In the genomic region with DNA sequence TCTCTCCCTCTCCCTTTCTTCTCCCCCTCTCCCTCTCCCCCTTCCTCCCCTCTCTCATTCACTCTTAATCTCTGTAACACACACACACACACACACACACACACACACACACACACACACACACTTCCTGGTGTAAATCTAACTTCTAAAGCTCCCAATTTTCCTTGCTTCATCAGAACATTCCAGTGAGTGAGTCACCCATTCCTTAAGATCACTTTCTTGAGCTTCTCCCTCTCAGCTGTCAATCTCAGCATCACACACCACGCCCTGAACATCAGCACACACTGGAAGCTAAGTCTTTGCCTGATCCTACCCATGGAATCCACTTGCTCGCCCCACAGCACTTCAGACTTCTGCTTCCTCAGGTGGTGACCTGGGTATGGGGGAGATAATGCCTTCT, we compare ENCODE assay signal across 18 mouse cellular contexts. TPM values are rescaled to one million over a fixed set of nuclear protein-coding genes. Genes with fewer than 3 reads are reported as not detected.
DNase-seq lines count a peak whose midpoint lies in the region; ATAC-seq and TF ChIP-seq lines count a peak whose summit lies in the region.
"Had no signal": no experiment of that assay in that cellular context is flagged by ENCODE, and none has a peak within 500 bp of the region (broad histone marks: within the 10 kb centered on the region; RNA-seq: fewer than 3 reads in every experiment).

No protein-coding gene starts in this region.

- H3K36me3 ChIP-seq in lung, postnatal 0 days (ENCODE audit: insufficient read depth, low read length), result no peaks in the 10 kb centered on the region
- H3K36me3 ChIP-seq: embryonic facial prominence, embryonic 12.5 days; neural tube, embryonic 12.5 days had no signal

- intact Hi-C loops in gastrocnemius, adult 2 months (cut with DNase I), result no loop called here

- H3K4me2 ChIP-seq in lung, postnatal 0 days (replicated peaks; ENCODE audit: low read depth, low read length), result no peak overlapping the region
- H3K4me2 ChIP-seq: embryonic facial prominence, embryonic 12.5 days; neural tube, embryonic 12.5 days had no signal

- peak overlapping the region; percentile 72 for H3K4me3 ChIP-seq in gastrocnemius, adult 2 months
- no peak overlapping the region for H3K4me3 ChIP-seq in lung, postnatal 0 days (ENCODE audit: low read depth, low read length)
- H3K4me3 ChIP-seq: embryonic facial prominence, embryonic 12.5 days; neural tube, embryonic 12.5 days had no signal

- no peak for TF ChIP-seq CTCF in gastrocnemius, adult 2 months (IDR thresholded peaks at IDR 0.05)
- no peak for TF ChIP-seq CTCF in lung, postnatal 0 days (IDR thresholded peaks at IDR 0.05)

- WGBS in lung, postnatal 0 days, result 69% methylated on average over 2 of the region's 2 CpGs

- H3K9ac ChIP-seq in lung, postnatal 0 days (replicated peaks; ENCODE audit: low read depth), result no peak overlapping the region
- H3K9ac ChIP-seq: embryonic facial prominence, embryonic 12.5 days; neural tube, embryonic 12.5 days had no signal

- TF ChIP-seq EP300 in lung, postnatal 0 days (IDR thresholded peaks at IDR 0.05), result no peak

- no peaks in the 10 kb centered on the region for H3K27me3 ChIP-seq in lung, postnatal 0 days (replicated peaks; ENCODE audit: insufficient read depth, low read length)
- H3K27me3 ChIP-seq: embryonic facial prominence, embryonic 12.5 days; neural tube, embryonic 12.5 days had no signal

- ATAC-seq in lung, postnatal 0 days, result peak; percentile 53
- ATAC-seq: inflammation-experienced regulatory T-cells, adult 6 months had no signal

- H3K9me3 ChIP-seq in lung, postnatal 0 days (ENCODE audit: low read length), result no peaks in the 10 kb centered on the region
- H3K9me3 ChIP-seq: embryonic facial prominence, embryonic 12.5 days; neural tube, embryonic 12.5 days had no signal

- H3K4me1 ChIP-seq in lung, postnatal 0 days (ENCODE audit: insufficient read depth, low read depth, low read length), result peaks cover 3% of the 10 kb centered on the region; the same call in 1 of the 2 replicates

- H3K27ac ChIP-seq in gastrocnemius, adult 2 months, result peak overlapping the region; percentile 87
- H3K27ac ChIP-seq in lung, postnatal 0 days (ENCODE audit: low read length), result no peak overlapping the region; the same call in 1 of the 2 replicates
- H3K27ac ChIP-seq: embryonic facial prominence, embryonic 12.5 days; neural tube, embryonic 12.5 days had no signal

- no peak for DNase-seq in gastrocnemius, adult 2 months
- no peak for DNase-seq in gastrocnemius, postnatal 10 days
- peak; percentile 72 for DNase-seq in lung, postnatal 0 days (ENCODE audit: low spot score)
- DNase-seq in lung, postnatal 14 days, result no peak
- peak; percentile 55 for DNase-seq in R1 (ENCODE audit: low read depth, low spot score)
- peak; percentile 40 for DNase-seq in naive thymus-derived CD4-positive, alpha-beta T cell, adult 2 months (ENCODE audit: low read depth)
- no peak for DNase-seq in layer of hippocampus, adult 9-10 months (ENCODE audit: low spot score)
- DNase-seq in adrenal gland, postnatal 14 days, result no peak
- DNase-seq: adrenal gland, adult 8-10 months; cerebellum, adult 18-20 months; gastrocnemius, postnatal 14 days; kidney, adult 9 months; lung, adult 2 months; right cerebral cortex, postnatal 25 days; thymus, postnatal 4 days had no signal

RNA-seq across cellular contexts. Expression of a gene that starts 58.3 kb away (rescaled TPM):
- total RNA-seq in gastrocnemius, adult 2 months (2021), result 10 to 100 TPM; 20.1 to 28.1 TPM
- 10 to 100 TPM; 60.0 to 71.8 TPM for total RNA-seq in gastrocnemius, postnatal 10 days (2021)
- 88.4 and 107 TPM in 2 replicates for polyA plus RNA-seq in lung, postnatal 0 days (2015; fragmentation: Nextera tagmentation; extraction: Ambion mirVana)
- 95.5 and 99.1 TPM in 2 replicates for total RNA-seq in adrenal gland, postnatal 14 days (2021)

Comparison
In these comparisons a context has a peak if more than half of its experiments do, and no peak if none do; other contexts are left out.
1. DNase-seq: peak in lung, postnatal 0 days (single experiment), R1 (single experiment) and naive thymus-derived CD4-positive, alpha-beta T cell, adult 2 months (single experiment); none in gastrocnemius, adult 2 months (single experiment), gastrocnemius, postnatal 10 days (single experiment), lung, postnatal 14 days (single experiment), layer of hippocampus, adult 9-10 months (single experiment) and adrenal gland, postnatal 14 days (single experiment).